Mouse (Mus musculus): Measurements from ENCODE around the gene Rragd. TPM values are rescaled to one million over a fixed set of nuclear protein-coding genes. Genes with fewer than 3 reads are reported as not detected.

Gene Rragd
- polyA plus RNA-seq, 1 experiment from 2014 or later = 1.4 TPM

- DNase-seq (ENCODE audit: low read depth, low spot score) (no peak), ATAC-seq (no peak)
- CTCF ChIA-PET = no interaction called here
- H3K27me3 ChIP-seq = no peaks in the 10 kb centered on the region
- no peak for TF ChIP-seq CTCF (IDR thresholded peaks at IDR 0.05)
- POLR2A ChIA-PET = no interaction called here
- in situ Hi-C loops (cut with MboI; ENCODE audit: low pct_unique_long_range_greater_than_20kb) = loop anchor here (10.0 to 25.0 kb wide), 3 partner anchors 102 to 400 kb away; partner anchors contain the start of genes Casp8ap2 and Gja10
These were observed 29.6 kb downstream of the Rragd start for GRCm38 (mm10) chr4:33012484-33012883.

- ATAC-seq = peak; percentile 73
- TF ChIP-seq CTCF (IDR thresholded peaks at IDR 0.05) = peak; percentile 66
- ChIA-PET CTCF (interaction anchor here (0.8 to 1.3 kb wide), 3 partner anchors 12 to 316 kb away, joined by 3 to 4 read pairs (median 3); no protein-coding TSS in a partner anchor), POLR2A (no interaction called here)
- H3K27me3 ChIP-seq = no peaks in the 10 kb centered on the region
- peak; percentile 25 for DNase-seq (ENCODE audit: low read depth, low spot score)
- in situ Hi-C loops (cut with MboI; ENCODE audit: low pct_unique_long_range_greater_than_20kb) = loop anchor here (10.0 to 25.0 kb wide), 3 partner anchors 96 to 406 kb away; partner anchors contain the start of genes Casp8ap2 and Gja10
These were observed 35.6 kb downstream of the Rragd start for GRCm38 (mm10) chr4:33018361-33018999.

- ChIA-PET CTCF (no interaction called here), POLR2A (no interaction called here)
- in situ Hi-C loops (cut with MboI; ENCODE audit: low pct_unique_long_range_greater_than_20kb) = loop anchor here (25.0 kb wide), 1 partner anchor 412 kb away; the partner anchor contains the start of genes Casp8ap2 and Gja10
- no peak for TF ChIP-seq CTCF (IDR thresholded peaks at IDR 0.05)
- no peaks in the 10 kb centered on the region for H3K27me3 ChIP-seq
- ATAC-seq (no peak), DNase-seq (ENCODE audit: low read depth, low spot score) (no peak)
These were observed 41.6 kb downstream of the Rragd start for GRCm38 (mm10) chr4:33024420-33024819.

- CTCF ChIA-PET = no interaction called here
- DNase-seq (ENCODE audit: low read depth, low spot score) (no peak), ATAC-seq (no peak)
- TF ChIP-seq CTCF (IDR thresholded peaks at IDR 0.05) = no peak
- H3K27me3 ChIP-seq = no peaks in the 10 kb centered on the region
- in situ Hi-C loops (cut with MboI; ENCODE audit: low pct_unique_long_range_greater_than_20kb) = no loop called here
- POLR2A ChIA-PET = no interaction called here
These were observed 46.3 kb downstream of the Rragd start for GRCm38 (mm10) chr4:33029104-33029503.

- no peak for TF ChIP-seq CTCF (IDR thresholded peaks at IDR 0.05)
- peak; percentile 66 for ATAC-seq
- CTCF ChIA-PET = interaction anchor here (1.8 kb wide), 1 partner anchor 12 kb away, joined by 4 read pairs; no protein-coding TSS in a partner anchor
- no peak for DNase-seq (ENCODE audit: low read depth, low spot score)
- H3K27me3 ChIP-seq = no peaks in the 10 kb centered on the region
- in situ Hi-C loops (cut with MboI; ENCODE audit: low pct_unique_long_range_greater_than_20kb) = no loop called here
- POLR2A ChIA-PET = no interaction called here
These were observed 47.7 kb downstream of the Rragd start for GRCm38 (mm10) chr4:33030264-33031194.

GRCm38 (mm10) chr4:33031195-33031960 lies 48.5 kb downstream of the Rragd start, which contains the start of gene Ube2j1:
Gene Ube2j1, plus strand, starts transcription at chr4:33031416.
- no peak for TF ChIP-seq CTCF (IDR thresholded peaks at IDR 0.05)
- no peaks in the 10 kb centered on the region for H3K27me3 ChIP-seq
- POLR2A ChIA-PET = interaction anchor here (0.6 kb wide), 1 partner anchor 43 kb away, joined by 5 read pairs; no protein-coding TSS in a partner anchor
- CTCF ChIA-PET = interaction anchor here (0.7 to 1.8 kb wide), 2 partner anchors 13 to 1164 kb away, joined by 3 to 4 read pairs; no protein-coding TSS in a partner anchor
- ATAC-seq (peak; percentile 99), DNase-seq (ENCODE audit: low read depth, low spot score) (peak; percentile 25)
- in situ Hi-C loops (cut with MboI; ENCODE audit: low pct_unique_long_range_greater_than_20kb) = no loop called here

GRCm38 (mm10) chr4:33032045-33032444 lies 49.2 kb downstream of the Rragd start:
- no peak for DNase-seq (ENCODE audit: low read depth, low spot score)
- no peak for TF ChIP-seq CTCF (IDR thresholded peaks at IDR 0.05)
- CTCF ChIA-PET = interaction anchor here (0.7 kb wide), 1 partner anchor 1165 kb away, joined by 3 read pairs; no protein-coding TSS in a partner anchor
- in situ Hi-C loops (cut with MboI; ENCODE audit: low pct_unique_long_range_greater_than_20kb) = no loop called here
- ATAC-seq = no peak
- POLR2A ChIA-PET = interaction anchor here (0.7 kb wide), 1 partner anchor 148 kb away, joined by 4 read pairs; no protein-coding TSS in a partner anchor
- H3K27me3 ChIP-seq = no peaks in the 10 kb centered on the region

GRCm38 (mm10) chr4:33033515-33033914 lies 50.7 kb downstream of the Rragd start:
- ChIA-PET POLR2A (interaction anchor here (0.7 kb wide), 1 partner anchor 673 kb away, joined by 3 read pairs; no protein-coding TSS in a partner anchor), CTCF (no interaction called here)
- no peaks in the 10 kb centered on the region for H3K27me3 ChIP-seq
- no peak for DNase-seq (ENCODE audit: low read depth, low spot score)
- TF ChIP-seq CTCF (IDR thresholded peaks at IDR 0.05) = no peak
- no peak for ATAC-seq
- in situ Hi-C loops (cut with MboI; ENCODE audit: low pct_unique_long_range_greater_than_20kb) = no loop called here

GRCm38 (mm10) chr4:33039826-33040225 lies 57.0 kb downstream of the Rragd start:
- DNase-seq (ENCODE audit: low read depth, low spot score) (no peak), ATAC-seq (no peak)
- in situ Hi-C loops (cut with MboI; ENCODE audit: low pct_unique_long_range_greater_than_20kb) = no loop called here
- no peaks in the 10 kb centered on the region for H3K27me3 ChIP-seq
- TF ChIP-seq CTCF (IDR thresholded peaks at IDR 0.05) = no peak
- CTCF ChIA-PET = no interaction called here
- POLR2A ChIA-PET = no interaction called here

GRCm38 (mm10) chr4:33049601-33050000 lies 66.8 kb downstream of the Rragd start:
- ChIA-PET CTCF (interaction anchor here (1.7 kb wide), 1 partner anchor 17 kb away, joined by 4 read pairs; no protein-coding TSS in a partner anchor), POLR2A (no interaction called here)
- no peak for DNase-seq (ENCODE audit: low read depth, low spot score)
- H3K27me3 ChIP-seq = no peaks in the 10 kb centered on the region
- in situ Hi-C loops (cut with MboI; ENCODE audit: low pct_unique_long_range_greater_than_20kb) = no loop called here
- no peak for ATAC-seq
- no peak for TF ChIP-seq CTCF (IDR thresholded peaks at IDR 0.05)

All from Patski (cell line).